ENCODE assay signal across 30 mouse cellular contexts in genomic region chr8:13843286-13843685, GRCm38 (mm10). TPM values are rescaled to one million over a fixed set of nuclear protein-coding genes. Genes with fewer than 3 reads are reported as not detected.
DNase-seq lines count a peak whose midpoint lies in the region; ATAC-seq and TF ChIP-seq lines count a peak whose summit lies in the region.
"Not testable (repeated sequence)": the region's sequence is repeated elsewhere in the genome, so short reads cannot be mapped to it uniquely, and the experiment has no call there.
"Had no signal": no experiment of that assay in that cellular context is flagged by ENCODE, and none has a peak within 500 bp of the region (broad histone marks: within the 10 kb centered on the region; RNA-seq: fewer than 3 reads in every experiment).

No protein-coding gene starts in this region.

- not testable (repeated sequence) for TF ChIP-seq CTCF in cerebellum, adult 2 months (IDR thresholded peaks at IDR 0.05; ENCODE audit: borderline replicate concordance, insufficient read depth, low read depth, low read length); forebrain, postnatal 0 days (IDR thresholded peaks at IDR 0.05; ENCODE audit: low read depth)

- peak; percentile 34 for DNase-seq in brain, adult 2 months (ENCODE audit: low read depth, low spot score)
- peak; percentile 19 for DNase-seq in cerebellum, adult 11 months
- peak; percentile 39 to 71 for DNase-seq in cerebellum, adult 2 months
- DNase-seq in cerebellum, adult 9-11 months: peak; percentile 74
- DNase-seq in cerebellum, postnatal 25 days: peak; percentile 43 to 51
- peak; percentile 41 for DNase-seq in forebrain, postnatal 0 days
- DNase-seq in layer of hippocampus, postnatal 36 days: peak; percentile 2 to 19

- not testable (repeated sequence) for TF ChIP-seq POLR2A in cerebellum, adult 2 months (IDR thresholded peaks at IDR 0.05; ENCODE audit: borderline replicate concordance, insufficient read depth, low read length)

- H3K4me3 ChIP-seq in cerebellum, adult 2 months (replicated peaks; ENCODE audit: insufficient read depth, low read depth, low read length); forebrain, postnatal 0 days (ENCODE audit: low read depth, low read length): not testable (repeated sequence)

- not testable (repeated sequence) for H3K27ac ChIP-seq in cerebellum, adult 2 months (ENCODE audit: insufficient read depth, low read length); forebrain, postnatal 0 days (ENCODE audit: low read depth, low read length)

- H3K9ac ChIP-seq in forebrain, postnatal 0 days: not testable (repeated sequence)

- WGBS in cerebellum, adult 2 months: 24% methylated on average over 1 of the region's 1 CpGs
- WGBS in forebrain, postnatal 0 days: 81% methylated on average over 1 of the region's 1 CpGs

- H3K4me2 ChIP-seq in forebrain, postnatal 0 days (ENCODE audit: low read depth): not testable (repeated sequence)

- not testable (repeated sequence) for H3K27me3 ChIP-seq in cerebellum, adult 2 months (ENCODE audit: control insufficient read depth, insufficient read depth, low read length); forebrain, postnatal 0 days (ENCODE audit: insufficient read depth, low read length)

- H3K36me3 ChIP-seq in forebrain, postnatal 0 days (ENCODE audit: insufficient read depth): not testable (repeated sequence)

- not testable (repeated sequence) for H3K4me1 ChIP-seq in cerebellum, adult 2 months (ENCODE audit: control insufficient read depth, insufficient read depth, low read length); forebrain, postnatal 0 days (ENCODE audit: insufficient read depth)

- ATAC-seq in forebrain, postnatal 0 days: not testable (repeated sequence)

- not testable (repeated sequence) for H3K9me3 ChIP-seq in forebrain, postnatal 0 days (ENCODE audit: low read length)

RNA-seq across cellular contexts. Expression of gene AF366264, which starts 5.1 kb away (rescaled TPM):
- polyA plus RNA-seq in cerebellum, adult 2 months (2012; rRNA removed): not detected in 2 replicates
- not detected in 2 replicates for total RNA-seq in forebrain, postnatal 0 days (2014; rRNA removed)
- not detected in 2 replicates for polyA plus RNA-seq in forebrain, postnatal 0 days (2015; fragmentation: Nextera tagmentation; extraction: Ambion mirVana)
- total RNA-seq in layer of hippocampus, postnatal 36 days (2021): not detected
- total RNA-seq: adrenal gland, adult 8-10 months; adrenal gland, postnatal 25 days; common myeloid progenitor, adult 5-6 weeks; ES-E14; gastrocnemius, adult 18-20 months; gastrocnemius, postnatal 10 days; gastrocnemius, postnatal 36 days; granulocyte monocyte progenitor cell, adult 5-6 weeks; heart, adult 2 months; heart, postnatal 14 days; heart, postnatal 4 days; hindbrain, postnatal 0 days had no signal
- polyA plus RNA-seq: activated CD4-positive, CD25-positive, alpha-beta regulatory T cell, adult 4 months; embryonic facial prominence, embryonic 12.5 days; embryonic facial prominence, embryonic 15.5 days; forebrain, embryonic 11.5 days; forebrain, embryonic 15.5 days; heart, adult 2 months; heart, embryonic 10.5 days; heart, embryonic 13.5 days; heart, embryonic 16.5 days; hindbrain, embryonic 11.5 days; hindbrain, embryonic 14.5 days; hindbrain, postnatal 0 days; intestine, embryonic 16.5 days had no signal

RNA-seq across cellular contexts. Expression of gene Champ1, which starts 26.2 kb away (rescaled TPM):
- polyA plus RNA-seq in cerebellum, adult 2 months (2012; rRNA removed): 22.0 and 23.4 TPM in 2 replicates
- total RNA-seq in forebrain, postnatal 0 days (2014; rRNA removed): 36.5 and 47.6 TPM in 2 replicates
- 38.3 and 42.5 TPM in 2 replicates for polyA plus RNA-seq in forebrain, postnatal 0 days (2015; fragmentation: Nextera tagmentation; extraction: Ambion mirVana)
- 10 to 100 TPM; 27.0 to 27.3 TPM for total RNA-seq in layer of hippocampus, postnatal 36 days (2021)

RNA-seq across cellular contexts. Expression of gene Coprs, which starts 46.8 kb away (rescaled TPM):
- polyA plus RNA-seq in cerebellum, adult 2 months (2012; rRNA removed): 80.2 and 82.2 TPM in 2 replicates
- total RNA-seq in forebrain, postnatal 0 days (2014; rRNA removed): 53.3 and 66.5 TPM in 2 replicates
- polyA plus RNA-seq in forebrain, postnatal 0 days (2015; fragmentation: Nextera tagmentation; extraction: Ambion mirVana): 107 and 117 TPM in 2 replicates
- 10 to 100 TPM; 30.5 to 38.3 TPM for total RNA-seq in layer of hippocampus, postnatal 36 days (2021)

RNA-seq across cellular contexts. Expression of gene Upf3a, which starts 57.9 kb away (rescaled TPM):
- 27.9 and 30.5 TPM in 2 replicates for polyA plus RNA-seq in cerebellum, adult 2 months (2012; rRNA removed)
- total RNA-seq in forebrain, postnatal 0 days (2014; rRNA removed): 21.2 and 25.2 TPM in 2 replicates
- polyA plus RNA-seq in forebrain, postnatal 0 days (2015; fragmentation: Nextera tagmentation; extraction: Ambion mirVana): 38.2 and 44.3 TPM in 2 replicates
- total RNA-seq in layer of hippocampus, postnatal 36 days (2021): 10 to 100 TPM; 35.6 to 35.7 TPM

Comparison
In these comparisons a context has a peak if more than half of its experiments do, and no peak if none do; other contexts are left out.
1. DNase-seq: peak in every context shown above with its lines; median percentile 74 in cerebellum, adult 9-11 months; 55 in cerebellum, adult 2 months; 47 in cerebellum, postnatal 25 days; 41 in forebrain, postnatal 0 days; 34 in brain, adult 2 months; 19 in cerebellum, adult 11 months; 10 in layer of hippocampus, postnatal 36 days.